Mouse (Mus musculus): ENCODE results near the gene Ube2h. TPM values are rescaled to one million over a fixed set of nuclear protein-coding genes. Genes with fewer than 3 reads are reported as not detected.

Gene Ube2h
- polyA plus RNA-seq, 1 experiment from 2014 or later = 42.3 TPM

DNA sequence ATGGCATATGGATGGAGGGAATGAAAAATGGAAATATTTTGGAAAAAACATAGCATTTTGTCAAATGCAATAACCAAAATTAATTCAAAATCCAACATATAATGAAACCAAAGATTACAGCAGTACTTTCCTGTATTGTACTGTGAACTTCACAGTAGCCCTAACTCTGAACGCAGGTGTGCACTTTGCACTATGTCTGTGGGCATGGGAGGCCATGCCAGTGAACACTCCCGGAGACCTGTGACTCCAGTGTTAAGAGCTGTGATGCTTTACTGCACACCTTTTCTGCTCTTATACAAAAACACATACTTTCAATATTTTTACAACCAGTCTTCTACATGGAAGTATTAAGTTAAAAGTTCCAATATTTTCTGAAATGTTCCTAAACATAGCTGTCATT is 66.3 kb downstream of the Ube2h start:
- ATAC-seq (ENCODE audit: insufficient read depth) = no peak
- WGBS = 97% methylated on average over 2 of the region's 2 CpGs
- H3K9ac ChIP-seq = no peak overlapping the region
- H3K4me2 ChIP-seq = no peak overlapping the region
- H3K9me3 ChIP-seq (ENCODE audit: low read depth, low read length) = no peaks in the 10 kb centered on the region
- H3K27me3 ChIP-seq (ENCODE audit: insufficient read depth, low read length) = no peaks in the 10 kb centered on the region
- H3K27ac ChIP-seq (ENCODE audit: low read depth) = no peak overlapping the region
- H3K4me3 ChIP-seq (ENCODE audit: low read depth, low read length) = no peak overlapping the region
- no peaks in the 10 kb centered on the region for H3K4me1 ChIP-seq (ENCODE audit: insufficient read depth)
- DNase-seq = no peak
- peaks cover 32% of the 10 kb centered on the region; the same call in 1 of the 2 replicates for H3K36me3 ChIP-seq (ENCODE audit: insufficient read depth)
- TF ChIP-seq CTCF (IDR thresholded peaks at IDR 0.05; ENCODE audit: low read depth) = no peak

DNA sequence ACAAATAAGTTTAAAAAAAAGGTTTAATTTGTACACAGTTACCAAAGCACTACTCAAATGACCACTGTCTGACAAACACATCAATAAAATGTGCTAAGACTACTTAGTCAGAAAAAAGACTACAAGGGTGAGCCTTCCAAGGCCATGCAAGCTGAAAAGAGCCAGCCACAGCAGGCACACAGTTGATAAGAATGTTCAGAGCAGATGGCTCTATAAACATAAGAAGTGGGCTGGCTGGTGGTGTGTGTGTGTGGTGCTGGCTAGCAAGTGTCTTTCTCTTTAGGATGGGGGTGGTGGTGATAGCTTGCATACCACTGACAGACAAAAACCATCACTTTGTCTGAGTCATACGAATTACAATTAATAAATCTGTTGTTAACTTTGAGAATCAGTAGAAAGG is 67.8 kb downstream of the Ube2h start:
- H3K27ac ChIP-seq (ENCODE audit: low read depth) = no peak overlapping the region
- DNase-seq (no peak), ATAC-seq (ENCODE audit: insufficient read depth) (no peak)
- H3K4me1 ChIP-seq (ENCODE audit: insufficient read depth) = no peaks in the 10 kb centered on the region
- H3K9ac ChIP-seq = no peak overlapping the region
- H3K9me3 ChIP-seq (ENCODE audit: low read depth, low read length) = no peaks in the 10 kb centered on the region
- no peak overlapping the region for H3K4me3 ChIP-seq (ENCODE audit: low read depth, low read length)
- TF ChIP-seq CTCF (IDR thresholded peaks at IDR 0.05; ENCODE audit: low read depth) = no peak
- H3K4me2 ChIP-seq = no peak overlapping the region
- WGBS = 42% methylated on average over 1 of the region's 1 CpGs
- peaks cover 28% of the 10 kb centered on the region; the same call in 1 of the 2 replicates for H3K36me3 ChIP-seq (ENCODE audit: insufficient read depth)
- H3K27me3 ChIP-seq (ENCODE audit: insufficient read depth, low read length) = no peaks in the 10 kb centered on the region

DNA sequence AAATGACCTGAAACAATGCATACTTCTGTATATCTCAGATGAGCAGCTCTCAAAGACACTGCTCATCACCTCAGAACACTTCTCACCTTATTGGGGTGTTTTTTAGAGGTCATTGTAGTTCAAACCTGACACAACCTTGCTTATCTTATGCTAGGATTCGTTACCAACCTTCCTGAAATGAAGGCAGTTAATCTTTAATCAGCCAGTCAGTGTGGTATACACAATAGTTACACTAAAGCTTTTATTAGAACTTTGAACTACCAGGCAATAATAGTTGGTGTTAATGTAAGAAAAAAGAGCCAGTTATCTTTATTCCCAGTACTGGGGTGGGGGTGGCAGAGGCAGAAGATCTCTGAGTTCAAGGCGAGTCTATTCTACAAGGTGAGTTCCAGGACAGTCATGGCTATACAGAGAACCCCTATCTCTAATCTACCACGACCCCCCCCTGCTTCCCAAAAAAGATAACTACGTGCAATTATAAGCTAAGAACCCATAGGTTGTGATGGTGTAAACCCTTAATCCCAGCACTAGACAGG is 72.5 kb downstream of the Ube2h start:
- Histone ChIP-seq H3K4me3 (ENCODE audit: low read depth, low read length) (no peak overlapping the region), H3K27ac (ENCODE audit: low read depth) (no peak overlapping the region), H3K4me1 (ENCODE audit: insufficient read depth) (no peaks in the 10 kb centered on the region), H3K36me3 (ENCODE audit: insufficient read depth) (0 out of 2 replicates have a peak, but pooled peaks cover 4% of the 10 kb centered on the region), H3K9ac (no peak overlapping the region), H3K27me3 (ENCODE audit: insufficient read depth, low read length) (no peaks in the 10 kb centered on the region), H3K4me2 (no peak overlapping the region), H3K9me3 (ENCODE audit: low read depth, low read length) (no peaks in the 10 kb centered on the region)
- ATAC-seq (ENCODE audit: insufficient read depth) = no peak
- no peak for TF ChIP-seq CTCF (IDR thresholded peaks at IDR 0.05; ENCODE audit: low read depth)
- 88% methylated on average over 4 of the region's 4 CpGs for WGBS
- DNase-seq = no peak

DNA sequence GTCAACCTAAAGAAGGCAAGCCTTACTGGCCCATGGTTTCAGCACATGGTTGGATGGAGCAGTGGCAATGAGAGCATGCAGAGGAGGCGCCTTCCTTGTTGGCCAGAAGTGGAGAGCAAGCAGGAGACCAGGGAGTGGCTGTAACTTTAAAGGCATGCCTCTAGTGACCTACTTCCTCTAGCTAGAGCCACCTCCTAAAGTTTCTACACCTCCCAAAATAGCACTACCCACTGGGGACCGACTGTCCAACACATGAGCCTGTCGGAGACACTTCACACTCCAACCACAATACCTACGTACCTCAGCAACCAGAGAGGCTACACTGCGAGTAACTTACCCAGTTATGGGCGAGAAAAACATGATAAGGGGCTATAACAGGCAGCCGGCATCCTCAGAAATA is 74.1 kb downstream of the Ube2h start:
- no peak overlapping the region for H3K4me3 ChIP-seq (ENCODE audit: low read depth, low read length)
- H3K36me3 ChIP-seq (ENCODE audit: insufficient read depth) = peaks cover 5% of the 10 kb centered on the region; the same call in 1 of the 2 replicates
- DNase-seq (no peak), ATAC-seq (ENCODE audit: insufficient read depth) (no peak)
- H3K9me3 ChIP-seq (ENCODE audit: low read depth, low read length) = no peaks in the 10 kb centered on the region
- H3K4me2 ChIP-seq = no peak overlapping the region
- TF ChIP-seq CTCF (IDR thresholded peaks at IDR 0.05; ENCODE audit: low read depth) = no peak
- no peaks in the 10 kb centered on the region for H3K27me3 ChIP-seq (ENCODE audit: insufficient read depth, low read length)
- H3K4me1 ChIP-seq (ENCODE audit: insufficient read depth) = no peaks in the 10 kb centered on the region
- H3K27ac ChIP-seq (ENCODE audit: low read depth) = no peak overlapping the region
- no peak overlapping the region for H3K9ac ChIP-seq
- WGBS = 80% methylated on average over 7 of the region's 7 CpGs

DNA sequence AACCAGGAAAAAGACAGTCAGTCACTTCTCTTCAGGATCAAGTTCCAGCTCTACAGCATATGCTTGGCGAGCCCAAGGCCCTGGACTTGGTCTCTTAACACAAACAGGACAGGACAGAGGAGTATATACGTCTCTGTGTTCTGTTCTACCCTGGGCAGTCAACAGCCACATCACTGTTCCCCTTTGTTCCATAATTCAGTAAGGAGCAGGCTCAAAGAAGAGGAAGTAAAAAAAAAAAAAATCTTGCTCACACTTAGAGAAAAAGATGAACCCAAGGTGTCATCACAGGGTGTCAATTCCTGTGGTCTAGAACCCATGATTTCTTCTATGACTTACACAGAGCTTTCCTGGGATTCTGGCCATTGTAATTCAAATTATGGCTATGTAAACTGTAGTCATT is 75.4 kb downstream of the Ube2h start:
- Histone ChIP-seq H3K36me3 (ENCODE audit: insufficient read depth) (peaks cover 11% of the 10 kb centered on the region; the same call in 1 of the 2 replicates), H3K27me3 (ENCODE audit: insufficient read depth, low read length) (no peaks in the 10 kb centered on the region), H3K9me3 (ENCODE audit: low read depth, low read length) (no peaks in the 10 kb centered on the region), H3K4me3 (ENCODE audit: low read depth, low read length) (no peak overlapping the region), H3K4me2 (no peak overlapping the region), H3K27ac (ENCODE audit: low read depth) (no peak overlapping the region), H3K4me1 (ENCODE audit: insufficient read depth) (no peaks in the 10 kb centered on the region), H3K9ac (no peak overlapping the region)
- DNase-seq (no peak), ATAC-seq (ENCODE audit: insufficient read depth) (no peak)
- 85% methylated on average over 2 of the region's 2 CpGs for WGBS
- no peak for TF ChIP-seq CTCF (IDR thresholded peaks at IDR 0.05; ENCODE audit: low read depth)

DNA sequence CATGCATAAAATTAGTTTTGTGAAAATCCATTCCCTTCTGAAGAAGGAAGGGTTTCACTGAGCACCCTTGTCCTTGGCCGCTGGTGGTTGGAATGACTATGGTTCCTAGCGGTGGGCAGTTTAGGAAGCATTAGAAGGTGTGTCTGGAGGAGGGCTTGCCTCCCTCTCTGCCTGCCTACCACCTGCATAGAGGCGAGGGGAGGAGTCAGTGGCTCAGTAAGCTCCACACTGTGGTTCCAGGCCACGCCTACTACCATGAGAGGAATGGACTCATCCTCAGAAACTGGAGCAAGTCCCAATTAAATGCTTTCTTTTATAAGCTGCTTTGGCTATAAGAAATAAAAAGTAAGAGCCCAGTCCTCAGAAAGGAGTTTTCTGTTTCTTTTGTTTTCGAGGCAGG is 76.0 kb downstream of the Ube2h start:
- 73% methylated on average over 5 of the region's 5 CpGs for WGBS
- ATAC-seq (ENCODE audit: insufficient read depth) (no peak), DNase-seq (no peak)

DNA sequence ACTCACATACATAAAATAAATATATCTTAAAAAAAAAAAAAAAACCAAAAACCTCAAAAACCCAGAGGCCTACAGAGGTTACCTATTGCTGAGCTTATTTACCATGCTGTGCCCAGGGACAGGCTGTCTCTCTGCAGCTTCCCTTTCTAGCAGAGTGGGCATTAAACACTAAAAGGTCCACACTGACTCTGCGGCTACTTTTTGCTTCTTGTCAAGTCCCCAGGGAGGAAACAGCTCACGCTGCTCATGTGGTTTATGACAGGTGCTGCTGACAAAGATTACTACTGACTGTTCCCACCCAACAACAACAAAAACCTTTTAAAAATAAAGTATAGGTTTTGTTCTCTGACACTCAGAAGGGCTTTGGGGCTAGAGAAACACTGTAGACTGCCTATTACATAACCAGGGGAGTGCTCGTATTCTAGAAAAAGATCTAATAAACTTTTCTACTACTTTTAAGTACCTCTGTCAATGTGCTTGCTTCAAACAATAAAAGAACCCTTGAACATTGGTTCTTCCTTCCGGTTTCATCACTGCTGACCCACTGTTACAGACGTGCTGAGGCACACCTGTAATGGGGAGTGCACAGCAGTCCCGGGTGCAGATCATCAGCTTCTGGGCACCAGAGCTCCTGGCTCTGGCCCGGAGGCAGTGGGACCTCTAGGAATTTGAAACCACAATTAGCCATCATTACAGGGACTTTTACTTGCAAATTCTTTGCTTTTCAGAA is 77.2 kb downstream of the Ube2h start:
- H3K4me1 ChIP-seq (ENCODE audit: insufficient read depth) = no peaks in the 10 kb centered on the region
- H3K4me3 ChIP-seq (ENCODE audit: low read depth, low read length) = no peak overlapping the region
- TF ChIP-seq CTCF (IDR thresholded peaks at IDR 0.05; ENCODE audit: low read depth) = no peak
- DNase-seq (no peak), ATAC-seq (ENCODE audit: insufficient read depth) (no peak)
- no peaks in the 10 kb centered on the region for H3K9me3 ChIP-seq (ENCODE audit: low read depth, low read length)
- H3K27me3 ChIP-seq (ENCODE audit: insufficient read depth, low read length) = no peaks in the 10 kb centered on the region
- H3K9ac ChIP-seq = no peak overlapping the region
- 81% methylated on average over 7 of the region's 7 CpGs for WGBS
- H3K4me2 ChIP-seq = no peak overlapping the region
- peaks cover 11% of the 10 kb centered on the region; the same call in 1 of the 2 replicates for H3K36me3 ChIP-seq (ENCODE audit: insufficient read depth)
- H3K27ac ChIP-seq (ENCODE audit: low read depth) = no peak overlapping the region

More for the DNA sequence above, 76.0 kb downstream of the Ube2h start:
- no peaks in the 10 kb centered on the region for H3K4me1 ChIP-seq (ENCODE audit: insufficient read depth)
- TF ChIP-seq CTCF (IDR thresholded peaks at IDR 0.05; ENCODE audit: low read depth) = no peak
- H3K27me3 ChIP-seq (ENCODE audit: insufficient read depth, low read length) = no peaks in the 10 kb centered on the region
- peaks cover 11% of the 10 kb centered on the region; the same call in 1 of the 2 replicates for H3K36me3 ChIP-seq (ENCODE audit: insufficient read depth)
- H3K9ac ChIP-seq = no peak overlapping the region
- H3K27ac ChIP-seq (ENCODE audit: low read depth) = no peak overlapping the region
- no peak overlapping the region for H3K4me3 ChIP-seq (ENCODE audit: low read depth, low read length)
- H3K4me2 ChIP-seq = no peak overlapping the region
- H3K9me3 ChIP-seq (ENCODE audit: low read depth, low read length) = no peaks in the 10 kb centered on the region

Data from lung, embryonic 14.5 days (tissue).